Comparison of ENCODE assay signal across 17 mouse cellular contexts in genomic region chr13:46523235-46523634, GRCm38 (mm10). TPM values are rescaled to one million over a fixed set of nuclear protein-coding genes. Genes with fewer than 3 reads are reported as not detected.
DNase-seq lines count a peak whose midpoint lies in the region; ATAC-seq and TF ChIP-seq lines count a peak whose summit lies in the region.
"Had no signal": no experiment of that assay in that cellular context is flagged by ENCODE, and none has a peak within 500 bp of the region (broad histone marks: within the 10 kb centered on the region; RNA-seq: fewer than 3 reads in every experiment).

No protein-coding gene starts in this region.

- no peak overlapping the region for H3K9ac ChIP-seq in heart, embryonic 12.5 days
- H3K9ac ChIP-seq: hindbrain, embryonic 13.5 days; kidney, embryonic 15.5 days; midbrain, embryonic 13.5 days; neural tube, embryonic 13.5 days had no signal

- peaks cover 43% of the 10 kb centered on the region for H3K4me1 ChIP-seq in heart, embryonic 12.5 days (replicated peaks)
- H3K4me1 ChIP-seq: hindbrain, embryonic 13.5 days; neural tube, embryonic 13.5 days had no signal

- peak overlapping the region; percentile 50 for H3K4me3 ChIP-seq in gastrocnemius, adult 2 months
- no peak overlapping the region for H3K4me3 ChIP-seq in heart, embryonic 12.5 days
- H3K4me3 ChIP-seq: hindbrain, embryonic 13.5 days; kidney, embryonic 15.5 days; midbrain, embryonic 13.5 days; neural tube, embryonic 13.5 days had no signal

- intact Hi-C loops in gastrocnemius, adult 2 months (cut with DNase I): loop anchor here (5.0 kb wide), 1 partner anchor 96 kb away; no protein-coding TSS in a partner anchor

- H3K9me3 ChIP-seq in heart, embryonic 12.5 days (replicated peaks): no peaks in the 10 kb centered on the region
- H3K9me3 ChIP-seq: hindbrain, embryonic 13.5 days; kidney, embryonic 15.5 days; midbrain, embryonic 13.5 days; neural tube, embryonic 13.5 days had no signal

- peaks cover 22% of the 10 kb centered on the region for H3K36me3 ChIP-seq in heart, embryonic 12.5 days
- H3K36me3 ChIP-seq: hindbrain, embryonic 13.5 days; kidney, embryonic 15.5 days; midbrain, embryonic 13.5 days; neural tube, embryonic 13.5 days had no signal

- ATAC-seq in heart, embryonic 12.5 days (ENCODE audit: insufficient number of reproducible peaks, low FRiP score): 0 out of 2 replicates have a peak, but pooled peaks have one; percentile 39
- ATAC-seq: midbrain, embryonic 13.5 days; Patski had no signal

- peak overlapping the region; percentile 92 for H3K27ac ChIP-seq in gastrocnemius, adult 2 months
- peak overlapping the region; percentile 94 for H3K27ac ChIP-seq in heart, embryonic 12.5 days (ENCODE audit: poor library complexity, severe bottlenecking)
- H3K27ac ChIP-seq: hindbrain, embryonic 13.5 days; kidney, embryonic 15.5 days; neural tube, embryonic 13.5 days had no signal

- no peaks in the 10 kb centered on the region for H3K27me3 ChIP-seq in heart, embryonic 12.5 days (replicated peaks)
- H3K27me3 ChIP-seq: CH12.LX; hindbrain, embryonic 13.5 days; kidney, embryonic 15.5 days; midbrain, embryonic 13.5 days; neural tube, embryonic 13.5 days; Patski had no signal

- WGBS in heart, embryonic 12.5 days: 8% methylated on average over 5 of the region's 5 CpGs

- peak overlapping the region; percentile 48 for H3K4me2 ChIP-seq in heart, embryonic 12.5 days
- H3K4me2 ChIP-seq: hindbrain, embryonic 13.5 days; kidney, embryonic 15.5 days; midbrain, embryonic 13.5 days; neural tube, embryonic 13.5 days had no signal

- TF ChIP-seq CTCF in gastrocnemius, adult 2 months (IDR thresholded peaks at IDR 0.05): no peak

- no peak for DNase-seq in gastrocnemius, adult 2 months
- no peak for DNase-seq in gastrocnemius, adult 18-20 months (ENCODE audit: low spot score)
- peak; percentile 64 to 77 for DNase-seq in right cerebral cortex, postnatal 10 days (ENCODE audit: low spot score in 2 of 2)
- DNase-seq in right cerebral cortex, postnatal 25 days: no peak
- no peak for DNase-seq in B cell, adult 2 months
- DNase-seq in urinary bladder, postnatal 10 days (ENCODE audit: low spot score): no peak
- DNase-seq: adrenal gland, adult 2 months; cerebellum, adult 11-12 months; layer of hippocampus, adult 9-11 months; thymus, postnatal 4 days had no signal

RNA-seq across cellular contexts. Expression of gene Cap2, which starts 21.6 kb away (rescaled TPM):
- 100 to 1,000 TPM; 270 TPM for total RNA-seq in gastrocnemius, adult 2 months (2021)
- 100 to 1,000 TPM; 314 to 333 TPM for total RNA-seq in gastrocnemius, adult 18-20 months (2021)
- polyA plus RNA-seq in heart, embryonic 12.5 days (2016; fragmentation: Nextera tagmentation; extraction: Ambion mirVana): 175 and 177 TPM in 2 replicates
- polyA plus RNA-seq: Patski had no signal

Comparison
In these comparisons a context has a peak if more than half of its experiments do, and no peak if none do; other contexts are left out.
1. DNase-seq: peak in right cerebral cortex, postnatal 10 days (2 of 2); none in gastrocnemius, adult 2 months (single experiment), gastrocnemius, adult 18-20 months (single experiment), right cerebral cortex, postnatal 25 days (single experiment), B cell, adult 2 months (0 of 2) and urinary bladder, postnatal 10 days (single experiment).